Mouse (Mus musculus) spleen, adult 2 months (tissue): ENCODE measurements around the gene Gclm.

Experiments used
- CTCF ChIP-seq: fragments of 200-500 bp; IDR thresholded peaks from 2 replicates; pipeline ENCODE4 v1.5.1; 2011; ENCODE audit warnings: mild to moderate bottlenecking, inconsistent platforms; ENCODE audit not compliant: insufficient read depth, insufficient read length, insufficient replicate concordance; ENCODE audit errors: extremely low read depth
- POLR2A ChIP-seq: fragments of 200-500 bp; IDR thresholded peaks from 2 replicates; pipeline ENCODE4 v1.6.1; 2011; ENCODE audit warnings: low read depth, low read length, inconsistent platforms

DNA sequence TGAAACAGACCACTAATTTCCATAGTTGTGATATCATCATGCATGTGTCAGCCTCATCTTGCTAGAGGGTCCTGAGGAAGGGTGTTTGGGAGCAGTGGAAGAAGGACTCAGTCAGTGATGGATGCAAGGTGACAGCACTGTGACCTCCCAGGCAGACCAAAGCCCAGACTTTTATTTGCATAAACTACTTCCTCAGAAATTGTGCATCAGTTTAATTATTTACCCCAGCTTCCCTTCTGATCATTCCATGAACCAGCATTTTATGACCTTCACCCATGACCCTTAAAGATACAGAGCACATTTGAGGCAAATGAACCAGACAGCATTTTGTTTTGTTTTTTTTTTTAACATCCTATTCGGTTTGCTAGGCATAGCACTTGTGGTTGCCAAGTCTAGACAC lies 9.6 kb upstream of the Gclm start:
- no peak for TF ChIP-seq POLR2A
- no peak for TF ChIP-seq CTCF
